Mouse (Mus musculus): ENCODE data around the gene Sdcbp2. TPM values are rescaled to one million over a fixed set of nuclear protein-coding genes. Genes with fewer than 3 reads are reported as not detected.

Sdcbp2 gene
- polyA plus RNA-seq, 1 experiment from 2014 or later = 1.7 TPM

DNA sequence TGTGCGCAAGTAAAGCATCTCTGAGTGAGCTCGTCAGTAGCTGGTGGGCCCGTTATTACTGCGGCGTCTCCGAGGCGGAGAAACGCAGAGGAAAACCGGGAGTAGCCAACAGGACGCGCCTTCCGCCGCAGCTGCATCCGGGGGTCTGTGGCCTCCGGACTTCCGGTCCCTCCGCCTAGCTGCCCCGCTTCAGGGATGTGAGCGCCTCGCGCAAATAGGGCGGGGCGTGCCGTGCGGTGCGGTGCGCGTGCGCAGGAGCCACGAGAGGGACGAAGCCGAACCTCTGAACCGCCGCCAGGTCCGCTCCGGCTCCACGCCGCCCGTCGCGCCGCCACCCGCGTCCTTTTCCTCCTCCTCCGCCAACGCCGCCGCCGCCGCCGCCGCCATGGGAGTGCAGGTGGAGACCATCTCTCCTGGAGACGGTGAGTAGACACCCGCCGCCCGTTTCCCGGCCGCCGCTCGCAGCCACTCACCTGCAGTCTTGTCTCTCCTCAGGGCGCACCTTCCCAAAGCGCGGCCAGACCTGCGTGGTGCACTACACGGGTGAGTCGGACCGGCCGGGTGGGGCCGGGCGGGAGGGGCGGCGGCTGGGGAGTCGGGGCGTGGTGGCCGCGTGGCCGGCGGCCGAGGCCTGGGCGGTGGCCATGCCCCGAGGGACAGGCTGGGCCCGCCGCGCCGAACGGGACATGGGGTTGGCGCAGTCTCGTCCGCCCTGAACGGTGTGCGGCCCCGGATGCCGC lies 29.9 kb upstream of the Sdcbp2 start, which contains the start of gene Fkbp1a:
Gene Fkbp1a, plus strand, starts transcription at position 161 of the 740 bp plus-strand sequence.
- Histone ChIP-seq H3K4me3 (peak within 1 kb of the TSS; percentile 94), H3K4me2 (peak within 1 kb of the TSS; percentile 67), H3K27me3 (no peaks in the 10 kb centered on the region), H3K27ac (peak within 1 kb of the TSS; percentile 94), H3K9me3 (no peaks in the 10 kb centered on the region), H3K36me3 (peaks cover 29% of the 10 kb centered on the region), H3K4me1 (peaks cover 29% of the 10 kb centered on the region), H3K9ac (peak within 1 kb of the TSS; percentile 99)
- peak; percentile 94 for ATAC-seq (ENCODE audit: insufficient number of reproducible peaks, low FRiP score, low TSS enrichment, low read depth)
- WGBS = 0% methylated on average over 66 of the region's 93 CpGs

DNA sequence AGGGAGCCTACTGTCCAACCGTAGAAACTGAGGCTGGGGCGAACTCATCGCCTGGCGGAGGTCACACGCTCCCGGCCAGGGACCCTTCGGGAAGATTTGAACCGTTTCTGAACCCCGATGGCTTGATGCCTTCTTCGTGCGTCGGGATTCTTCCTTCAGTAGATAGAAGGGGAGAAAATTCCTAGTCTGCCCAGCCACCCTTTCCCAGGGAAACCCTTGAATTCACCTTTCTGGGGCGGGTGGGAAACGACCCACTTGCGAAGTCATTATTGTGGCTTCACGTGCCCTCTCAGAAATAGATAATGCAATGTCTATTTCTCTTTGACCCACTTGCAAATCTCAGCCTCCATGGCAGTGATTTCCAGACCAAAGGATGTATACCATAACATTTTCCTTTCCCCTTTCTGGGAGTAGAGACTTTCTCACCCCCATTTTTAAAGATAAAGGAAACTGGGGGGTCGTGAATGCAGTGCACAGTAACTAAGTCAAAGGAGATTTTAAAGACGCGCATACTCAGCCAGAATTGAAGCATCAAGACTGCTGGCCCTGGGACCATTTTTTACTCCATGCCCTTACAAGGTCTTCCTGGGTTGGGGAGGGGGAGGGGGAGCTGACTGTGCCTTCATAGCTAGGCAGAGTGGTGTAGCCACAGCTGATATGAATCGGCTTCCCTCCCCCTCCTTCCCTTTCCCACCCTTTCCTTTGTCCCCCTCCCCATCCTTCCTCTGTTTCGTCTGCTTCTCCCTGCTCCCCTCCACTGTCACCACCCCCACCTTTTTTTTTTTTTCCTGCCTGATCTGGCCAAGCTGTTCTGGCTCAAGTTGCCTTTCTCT lies 29.1 kb upstream of the Sdcbp2 start:
- H3K27ac ChIP-seq = peak overlapping the region; percentile 94
- peak overlapping the region; percentile 99 for H3K9ac ChIP-seq
- no peaks in the 10 kb centered on the region for H3K9me3 ChIP-seq
- peak overlapping the region; percentile 67 for H3K4me2 ChIP-seq
- H3K4me3 ChIP-seq = peak overlapping the region; percentile 94
- H3K36me3 ChIP-seq = peaks cover 36% of the 10 kb centered on the region
- under 1% methylated on average over 20 of the region's 21 CpGs for WGBS
- H3K4me1 ChIP-seq = peaks cover 29% of the 10 kb centered on the region
- ATAC-seq (ENCODE audit: insufficient number of reproducible peaks, low FRiP score, low TSS enrichment, low read depth) = no peak
- no peaks in the 10 kb centered on the region for H3K27me3 ChIP-seq

DNA sequence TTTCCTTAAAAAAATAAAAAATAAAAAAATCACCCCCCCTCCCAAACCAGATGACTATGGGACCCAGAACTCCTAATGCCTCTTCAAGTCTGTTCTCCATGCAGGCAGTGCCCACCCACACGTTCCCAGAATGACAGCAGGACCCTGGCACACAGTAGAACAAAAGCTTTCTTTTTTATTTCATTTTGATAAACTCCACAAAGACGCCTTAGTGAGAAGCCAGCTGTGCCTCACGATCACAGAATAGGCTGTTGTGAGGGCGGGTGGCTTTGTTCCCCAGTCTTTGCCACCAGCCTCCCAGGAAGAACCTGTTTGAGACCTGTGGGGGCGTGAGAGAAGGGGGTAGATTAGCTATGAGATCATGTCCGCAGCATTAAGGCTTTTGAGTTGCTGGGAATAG lies 27.7 kb upstream of the Sdcbp2 start:
- ATAC-seq (ENCODE audit: insufficient number of reproducible peaks, low FRiP score, low TSS enrichment, low read depth) = no peak
- H3K9ac ChIP-seq = no peak overlapping the region
- H3K27me3 ChIP-seq = no peaks in the 10 kb centered on the region
- H3K27ac ChIP-seq = no peak overlapping the region
- peaks cover 29% of the 10 kb centered on the region for H3K4me1 ChIP-seq
- no peaks in the 10 kb centered on the region for H3K9me3 ChIP-seq
- no peak overlapping the region for H3K4me3 ChIP-seq
- WGBS = 77% methylated on average over 6 of the region's 6 CpGs
- no peak overlapping the region for H3K4me2 ChIP-seq
- H3K36me3 ChIP-seq = peaks cover 47% of the 10 kb centered on the region

DNA sequence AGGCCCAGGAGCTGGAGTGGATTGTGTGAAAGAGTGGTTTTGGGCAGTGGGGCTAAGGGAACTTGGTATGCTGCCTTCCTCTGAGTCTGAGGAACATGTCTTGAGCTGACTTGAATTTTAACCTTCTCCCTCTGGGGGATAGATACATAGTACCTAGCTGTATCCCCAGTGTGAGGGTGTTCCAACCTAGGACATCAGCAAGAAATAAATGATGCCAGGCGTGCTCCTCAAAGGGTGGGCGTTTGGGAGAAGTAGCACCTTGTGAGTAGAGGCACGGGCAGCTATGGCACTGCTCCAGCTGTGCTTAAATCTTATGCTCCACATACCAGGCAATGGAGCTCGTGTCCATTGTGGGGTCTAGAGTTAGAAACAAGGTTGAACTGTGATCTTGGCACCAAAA lies 25.9 kb upstream of the Sdcbp2 start:
- Histone ChIP-seq H3K9ac (no peak overlapping the region), H3K4me1 (peaks cover 26% of the 10 kb centered on the region), H3K4me2 (no peak overlapping the region), H3K27ac (no peak overlapping the region), H3K27me3 (no peaks in the 10 kb centered on the region), H3K36me3 (peaks cover 62% of the 10 kb centered on the region), H3K4me3 (no peak overlapping the region), H3K9me3 (no peaks in the 10 kb centered on the region)
- no peak for ATAC-seq (ENCODE audit: insufficient number of reproducible peaks, low FRiP score, low TSS enrichment, low read depth)
- 94% methylated on average over 4 of the region's 4 CpGs for WGBS

DNA sequence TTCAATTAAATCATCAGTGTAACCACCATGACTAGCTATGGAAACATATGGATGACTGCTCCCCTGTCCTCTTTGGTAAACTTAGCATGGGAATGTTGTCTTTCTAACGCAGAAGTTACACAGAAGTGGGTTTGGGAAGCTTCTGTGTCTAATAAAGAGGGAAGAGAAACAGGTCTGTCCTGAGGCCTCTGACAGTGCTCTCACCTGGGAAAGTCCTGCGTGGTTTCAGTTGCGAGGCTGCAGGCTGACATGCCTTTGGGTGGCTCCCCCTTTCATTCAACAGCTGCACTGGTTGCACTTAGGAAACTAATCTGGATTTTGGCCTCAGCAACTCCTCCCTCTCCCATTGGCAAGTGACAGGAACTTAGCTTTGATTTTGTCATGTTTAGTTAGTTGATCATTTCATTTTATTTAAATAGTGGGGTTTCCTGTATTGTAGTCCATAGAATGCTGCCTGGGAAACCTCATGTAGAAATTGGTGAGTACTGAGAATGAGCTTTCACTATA lies 22.8 kb upstream of the Sdcbp2 start:
- Histone ChIP-seq H3K4me3 (no peak overlapping the region), H3K9me3 (no peaks in the 10 kb centered on the region), H3K27me3 (no peaks in the 10 kb centered on the region), H3K27ac (no peak overlapping the region), H3K4me2 (no peak overlapping the region), H3K36me3 (peaks cover 81% of the 10 kb centered on the region), H3K9ac (no peak overlapping the region), H3K4me1 (peaks cover 9% of the 10 kb centered on the region)
- 91% methylated on average over 3 of the region's 3 CpGs for WGBS
- no peak for ATAC-seq (ENCODE audit: insufficient number of reproducible peaks, low FRiP score, low TSS enrichment, low read depth)

DNA sequence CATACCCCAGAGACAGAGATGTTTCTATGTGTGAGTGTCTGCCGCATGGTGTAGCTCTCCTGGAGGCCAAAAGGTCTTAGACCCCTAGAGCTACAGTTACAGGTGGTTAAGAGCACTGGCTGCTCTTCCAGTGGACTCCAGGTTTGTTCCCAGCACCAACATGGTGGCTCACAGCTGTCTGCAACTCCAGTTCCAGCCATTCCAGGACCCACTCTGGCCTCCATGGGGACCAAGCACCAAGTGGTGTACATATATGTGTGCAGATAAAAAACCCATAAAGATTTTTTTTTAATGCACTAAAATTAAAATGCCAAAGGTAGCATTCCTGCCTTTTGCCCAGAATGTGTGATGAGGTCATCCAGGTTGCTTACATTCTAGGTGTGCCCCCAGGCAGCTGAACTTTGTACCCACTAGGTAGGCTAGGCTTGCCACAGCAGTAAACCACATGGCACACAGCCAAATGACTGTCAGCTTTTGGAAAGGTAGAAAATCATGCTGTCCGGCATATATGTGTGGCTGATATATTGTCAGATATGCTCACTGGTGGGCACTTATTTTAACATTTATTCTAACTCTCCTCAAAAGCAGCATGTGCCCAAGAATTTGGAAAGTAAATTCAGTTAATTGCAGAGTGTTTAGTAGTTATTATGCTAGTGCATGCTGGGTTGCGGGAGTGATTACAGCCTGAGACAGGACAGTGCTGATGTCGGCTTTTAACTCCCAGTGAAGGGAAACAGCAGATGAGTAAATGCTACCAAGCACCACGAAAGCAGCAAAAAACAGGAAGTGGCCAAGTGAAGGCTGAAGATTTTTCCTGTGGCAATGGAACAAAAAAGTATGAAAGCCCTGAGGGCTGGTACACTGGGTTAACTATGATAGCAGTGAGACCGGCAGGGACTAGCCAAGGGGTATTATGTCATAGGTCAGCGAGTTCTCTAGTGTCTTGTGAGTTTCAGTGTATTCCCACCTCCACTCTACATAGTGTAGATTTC lies 9.2 kb upstream of the Sdcbp2 start:
- Histone ChIP-seq H3K4me2 (no peak overlapping the region), H3K9ac (no peak overlapping the region), H3K9me3 (no peaks in the 10 kb centered on the region), H3K4me3 (no peak overlapping the region), H3K4me1 (no peaks in the 10 kb centered on the region), H3K27ac (no peak overlapping the region), H3K36me3 (peaks cover 48% of the 10 kb centered on the region), H3K27me3 (no peaks in the 10 kb centered on the region)
- ATAC-seq (ENCODE audit: insufficient number of reproducible peaks, low FRiP score, low TSS enrichment, low read depth) = no peak
- WGBS = 85% methylated on average over 7 of the region's 7 CpGs

DNA sequence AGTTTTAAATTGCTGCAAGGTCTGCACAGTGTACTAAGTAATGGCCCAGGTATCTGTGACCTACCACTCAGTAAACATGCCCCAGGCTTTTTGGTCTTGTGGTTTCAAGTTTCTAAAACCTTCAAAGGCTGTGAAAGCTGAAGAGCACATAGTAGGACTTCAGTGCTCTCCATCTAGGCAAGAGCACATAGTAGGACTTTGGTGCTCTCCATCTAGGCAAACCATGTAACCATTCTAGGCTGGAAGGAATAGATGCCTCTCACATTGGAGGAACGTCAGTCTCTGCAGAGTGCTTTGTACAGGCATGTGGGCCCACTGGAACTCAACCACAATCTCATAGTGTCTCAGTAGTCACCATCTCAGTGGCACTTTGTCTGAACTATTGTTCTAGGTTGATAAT lies 8.4 kb upstream of the Sdcbp2 start:
- Histone ChIP-seq H3K4me1 (no peaks in the 10 kb centered on the region), H3K4me2 (no peak overlapping the region), H3K27me3 (no peaks in the 10 kb centered on the region), H3K4me3 (no peak overlapping the region), H3K9me3 (no peaks in the 10 kb centered on the region), H3K36me3 (peaks cover 42% of the 10 kb centered on the region), H3K9ac (no peak overlapping the region), H3K27ac (no peak overlapping the region)
- WGBS = 83% methylated on average over 1 of the region's 1 CpGs
- ATAC-seq (ENCODE audit: insufficient number of reproducible peaks, low FRiP score, low TSS enrichment, low read depth) = no peak

DNA sequence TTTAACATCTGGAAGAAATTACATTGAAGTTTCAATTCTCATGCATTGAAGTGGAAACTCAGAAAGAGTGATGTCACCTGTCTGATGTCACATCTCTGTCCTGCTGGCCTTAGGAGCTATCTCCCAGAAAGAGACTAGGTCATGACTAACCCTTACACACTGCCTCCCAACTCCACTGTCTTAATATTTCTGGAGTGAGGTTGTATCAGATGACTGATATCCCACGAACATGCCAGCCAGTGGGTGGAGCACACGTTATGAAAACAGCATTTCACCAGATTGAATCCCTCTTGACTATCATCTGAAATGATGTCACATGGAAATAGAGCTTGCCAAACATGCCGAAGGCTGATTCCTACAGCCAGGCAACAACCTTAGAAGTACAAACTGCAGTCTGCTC lies 7.4 kb upstream of the Sdcbp2 start:
- Histone ChIP-seq H3K27me3 (no peaks in the 10 kb centered on the region), H3K9ac (no peak overlapping the region), H3K27ac (no peak overlapping the region), H3K9me3 (no peaks in the 10 kb centered on the region), H3K4me1 (no peaks in the 10 kb centered on the region), H3K36me3 (peaks cover 32% of the 10 kb centered on the region), H3K4me2 (no peak overlapping the region), H3K4me3 (no peak overlapping the region)
- WGBS = 41% methylated on average over 3 of the region's 3 CpGs
- no peak for ATAC-seq (ENCODE audit: insufficient number of reproducible peaks, low FRiP score, low TSS enrichment, low read depth)

DNA sequence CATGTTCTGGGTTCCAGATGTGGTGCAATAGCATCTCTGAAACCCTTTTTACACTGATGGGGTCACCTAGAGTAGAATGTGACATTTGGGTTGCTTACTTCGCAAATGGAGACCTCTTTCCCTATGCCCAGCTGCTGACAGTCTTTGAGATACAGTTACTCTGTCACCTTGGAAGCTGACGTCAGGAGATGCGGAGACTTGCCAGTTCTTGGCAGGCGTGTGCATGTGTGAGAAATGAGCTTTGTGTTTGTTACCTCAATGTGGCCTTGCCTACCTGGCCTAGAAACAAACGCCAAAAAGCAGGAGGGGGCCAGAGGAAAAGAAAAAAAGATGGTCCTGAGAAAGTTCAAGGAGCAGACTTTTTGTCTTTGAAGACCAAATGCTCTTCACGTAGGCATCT lies 5.6 kb upstream of the Sdcbp2 start:
- WGBS = 76% methylated on average over 6 of the region's 6 CpGs
- Histone ChIP-seq H3K27me3 (no peaks in the 10 kb centered on the region), H3K27ac (no peak overlapping the region), H3K4me2 (no peak overlapping the region), H3K36me3 (peaks cover 16% of the 10 kb centered on the region), H3K9ac (no peak overlapping the region), H3K4me1 (no peaks in the 10 kb centered on the region), H3K9me3 (no peaks in the 10 kb centered on the region), H3K4me3 (no peak overlapping the region)
- no peak for ATAC-seq (ENCODE audit: insufficient number of reproducible peaks, low FRiP score, low TSS enrichment, low read depth)

DNA sequence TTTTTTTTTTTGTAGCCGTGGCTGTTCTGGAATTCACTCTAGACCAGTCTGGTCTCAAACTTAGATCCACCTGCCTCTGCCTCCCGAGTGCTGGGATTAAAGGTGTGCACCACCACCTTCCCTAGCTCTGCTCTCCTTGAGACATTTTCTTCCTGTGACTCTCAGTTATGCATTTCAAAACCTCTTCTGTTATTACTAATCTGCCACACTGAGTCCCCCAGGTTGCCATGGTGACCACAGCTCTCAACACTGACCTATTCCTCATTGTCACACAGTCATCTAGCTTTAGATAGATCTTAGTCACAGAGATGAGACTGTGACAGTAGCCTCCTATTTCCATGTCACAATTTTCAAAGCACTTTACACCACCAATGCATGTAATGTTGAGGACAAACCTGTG lies 3.0 kb upstream of the Sdcbp2 start:
- Histone ChIP-seq H3K4me2 (no peak overlapping the region), H3K36me3 (0 out of 2 replicates have a peak, but pooled peaks cover 1% of the 10 kb centered on the region), H3K27me3 (no peaks in the 10 kb centered on the region), H3K9me3 (no peaks in the 10 kb centered on the region), H3K9ac (no peak overlapping the region), H3K4me1 (no peaks in the 10 kb centered on the region), H3K4me3 (no peak overlapping the region), H3K27ac (no peak overlapping the region)
- ATAC-seq (ENCODE audit: insufficient number of reproducible peaks, low FRiP score, low TSS enrichment, low read depth) = no peak
- 87% methylated on average over 2 of the region's 2 CpGs for WGBS

DNA sequence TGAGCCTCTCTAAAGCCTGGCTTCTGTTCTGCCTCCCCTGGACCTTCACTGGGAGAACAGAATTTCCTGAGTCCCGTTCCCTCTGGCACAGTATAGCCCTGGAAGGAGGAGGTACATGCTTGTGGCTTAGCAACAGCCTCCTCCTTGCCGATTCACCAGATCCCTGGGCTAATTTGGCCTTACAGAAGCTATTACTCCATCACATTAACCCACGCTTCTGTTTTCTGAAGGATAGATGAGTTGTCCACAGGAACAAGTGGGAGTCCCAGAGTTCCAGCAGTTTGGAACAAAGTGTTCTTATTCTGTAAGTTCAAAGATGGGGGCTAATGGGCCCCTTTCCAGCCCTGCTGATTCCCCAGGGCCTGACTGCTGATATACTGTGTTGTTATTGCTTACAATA lies 1.2 kb downstream of the Sdcbp2 start:
- WGBS = 67% methylated on average over 3 of the region's 3 CpGs
- Histone ChIP-seq H3K4me1 (peaks cover 13% of the 10 kb centered on the region), H3K27ac (no peak overlapping the region), H3K4me3 (no peak overlapping the region), H3K4me2 (no peak overlapping the region), H3K9me3 (no peaks in the 10 kb centered on the region), H3K27me3 (no peaks in the 10 kb centered on the region), H3K9ac (no peak overlapping the region), H3K36me3 (no peaks in the 10 kb centered on the region)
- ATAC-seq (ENCODE audit: insufficient number of reproducible peaks, low FRiP score, low TSS enrichment, low read depth) = no peak

Data from limb, embryonic 15.5 days (tissue).